Mouse (Mus musculus) erythroblast, embryonic 14.5 days (primary cell): ENCODE measurements around the gene Pgc. TPM values are rescaled to one million over a fixed set of nuclear protein-coding genes. Genes with fewer than 3 reads are reported as not detected.

ENCODE experiments used
- H3K27me3 ChIP-seq: 2 replicates; pipeline ENCODE4 v1.6.1; 2012; ENCODE audit warnings: inconsistent platforms; ENCODE audit not compliant: control insufficient read depth
- H3K36me3 ChIP-seq: 2 replicates; pipeline ENCODE4 v1.6.1; 2012; ENCODE audit warnings: mild to moderate bottlenecking, inconsistent platforms; ENCODE audit not compliant: control insufficient read depth
- H3K4me1 ChIP-seq: 2 replicates; pipeline ENCODE4 v1.6.1; 2012; ENCODE audit warnings: inconsistent platforms; ENCODE audit not compliant: control insufficient read depth
- H3K4me3 ChIP-seq: replicated peaks from 2 replicates; pipeline ENCODE3; 2012; ENCODE audit warnings: moderate library complexity, mild to moderate bottlenecking, inconsistent platforms
- H3K9me3 ChIP-seq: 2 replicates; pipeline ENCODE4 v1.6.1; 2012; ENCODE audit warnings: low read length, inconsistent platforms, mixed read lengths; ENCODE audit not compliant: control insufficient read depth
- GATA1 ChIP-seq: IDR thresholded peaks from 2 replicates; pipeline ENCODE4 v1.6.1; 2012; ENCODE audit warnings: low read length, inconsistent platforms, mixed read lengths
- TAL1 ChIP-seq: IDR thresholded peaks from 3 replicates; pipeline ENCODE4 v1.6.1; 2012; ENCODE audit warnings: low read length, inconsistent platforms, mixed read lengths
- polyA plus RNA-seq: library from polyadenylated mRNA; stranded (reverse); fragments of >175 nt; gene quantifications from 2 replicates; pipeline ENCODE4 v1.2.3, GENCODE M21; 2012

Pgc gene
- polyA plus RNA-seq = not detected in 2 replicates

- no peaks in the 10 kb centered on the region for H3K4me1 ChIP-seq
- no peak within 1 kb of the TSS for H3K4me3 ChIP-seq
- no peaks in the 10 kb centered on the region for H3K36me3 ChIP-seq
- H3K27me3 ChIP-seq = peaks cover 2% of the 10 kb centered on the region; the same call in 1 of the 2 replicates
- TF ChIP-seq GATA1 (no peak), TAL1 (no peak)
- H3K9me3 ChIP-seq = no peaks in the 10 kb centered on the region
These were observed at the start of gene Pgc for GRCm38 (mm10) chr17:47726566-47726965. TSS of gene Pgc (plus strand) at chr17:47726842.

DNA sequence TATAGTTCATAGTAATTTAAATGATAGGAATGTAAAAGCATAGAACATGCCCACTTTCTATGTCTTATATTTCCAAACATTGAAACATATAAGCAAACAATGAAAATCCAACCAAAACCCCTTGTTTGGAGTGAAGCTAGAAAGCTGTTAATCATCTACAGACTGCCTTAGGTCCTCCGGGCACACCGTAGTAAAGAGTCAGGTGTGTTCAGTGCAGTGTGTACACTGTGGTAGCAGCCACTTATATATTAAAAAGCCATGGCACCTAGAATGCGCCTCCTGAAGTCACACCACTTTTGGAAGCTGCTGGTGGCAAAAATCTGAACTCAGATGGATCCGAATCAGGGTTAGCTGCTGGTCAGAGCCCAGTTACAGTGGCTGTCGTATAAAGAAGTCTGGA, 48.4 kb upstream of the Pgc start:
- Histone ChIP-seq H3K27me3 (no peaks in the 10 kb centered on the region), H3K4me1 (peaks cover 12% of the 10 kb centered on the region), H3K36me3 (peaks cover 100% of the 10 kb centered on the region), H3K4me3 (no peak overlapping the region), H3K9me3 (no peaks in the 10 kb centered on the region)
- TF ChIP-seq TAL1 (no peak), GATA1 (no peak)

- TF ChIP-seq TAL1 (no peak), GATA1 (no peak)
- peaks cover 100% of the 10 kb centered on the region for H3K36me3 ChIP-seq
- no peaks in the 10 kb centered on the region for H3K9me3 ChIP-seq
- H3K4me3 ChIP-seq = no peak overlapping the region
- H3K4me1 ChIP-seq = peaks cover 14% of the 10 kb centered on the region
- no peaks in the 10 kb centered on the region for H3K27me3 ChIP-seq
These were observed 47.9 kb upstream of the Pgc start for GRCm38 (mm10) chr17:47678702-47679101.

DNA sequence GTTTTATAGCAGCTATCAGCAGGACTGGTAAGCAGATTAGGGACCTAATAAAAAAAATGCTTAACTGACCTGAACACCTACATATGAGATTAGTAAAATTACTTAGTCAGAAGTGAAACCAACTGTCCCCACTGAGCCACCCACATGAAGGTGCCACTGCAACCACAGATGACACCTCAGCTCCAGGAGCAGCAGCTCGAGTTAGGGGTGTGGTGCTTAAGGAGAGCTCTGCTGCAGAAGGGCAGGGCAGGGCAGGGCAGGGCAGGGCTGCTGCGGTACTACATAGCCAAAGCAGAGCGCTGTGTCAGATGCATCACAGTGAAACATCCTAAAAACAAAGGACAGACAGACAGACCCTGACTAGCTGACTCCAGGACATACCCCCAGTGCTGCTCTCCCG, 43.8 kb upstream of the Pgc start:
- Histone ChIP-seq H3K9me3 (no peaks in the 10 kb centered on the region), H3K36me3 (peaks cover 90% of the 10 kb centered on the region), H3K27me3 (no peaks in the 10 kb centered on the region), H3K4me3 (no peak overlapping the region), H3K4me1 (peaks cover 31% of the 10 kb centered on the region)
- no peak for TF ChIP-seq GATA1
- TF ChIP-seq TAL1 = no peak

DNA sequence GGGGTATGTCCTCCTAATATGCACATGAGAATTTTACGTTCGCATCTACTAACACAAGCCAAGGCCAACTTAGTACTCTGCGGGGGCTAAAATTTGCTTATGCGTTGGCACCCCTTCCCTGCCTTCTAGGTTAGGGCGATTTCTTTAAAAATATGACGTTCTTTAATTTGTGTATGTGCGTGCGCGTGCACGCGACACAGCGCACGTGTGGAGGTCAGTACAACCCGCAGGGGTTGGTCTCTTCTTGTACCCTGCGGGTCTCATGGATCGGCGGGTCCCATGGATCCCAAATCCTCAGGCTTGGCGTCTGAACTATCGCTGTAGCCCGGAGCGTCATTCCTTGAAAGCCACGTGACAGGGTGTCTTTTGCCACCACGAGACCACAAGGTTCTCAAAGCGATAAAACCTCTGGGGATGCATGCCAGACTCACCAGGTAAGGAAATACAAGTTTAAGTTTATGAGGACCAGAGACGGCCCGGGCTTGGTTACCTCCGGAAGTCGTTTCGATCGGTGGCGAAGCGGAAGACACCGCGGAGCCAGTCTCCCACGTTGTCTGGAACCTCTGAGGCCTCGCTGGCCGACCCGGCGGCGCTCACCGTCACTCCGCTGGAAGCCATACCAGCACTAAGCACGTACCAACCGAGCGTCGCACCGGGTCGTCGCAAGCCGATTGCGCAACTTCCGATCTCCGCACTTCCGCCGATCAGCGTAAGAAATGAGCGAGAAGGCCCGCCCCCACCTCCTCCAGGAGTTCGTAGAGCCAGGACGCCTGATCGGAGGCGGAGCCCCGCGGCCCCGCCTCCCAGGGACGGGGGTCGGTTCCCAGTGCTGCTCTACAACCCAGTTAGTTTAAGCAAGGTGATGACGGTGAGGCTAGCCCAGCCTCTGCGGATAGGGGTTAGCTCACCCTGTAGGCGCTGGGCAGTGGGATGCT, 39.0 kb upstream of the Pgc start:
- H3K36me3 ChIP-seq = peaks cover 41% of the 10 kb centered on the region
- H3K4me1 ChIP-seq = peaks cover 51% of the 10 kb centered on the region
- H3K27me3 ChIP-seq = peaks cover 14% of the 10 kb centered on the region
- H3K4me3 ChIP-seq = peak overlapping the region; percentile 83
- H3K9me3 ChIP-seq = no peaks in the 10 kb centered on the region
- TF ChIP-seq GATA1 (no peak), TAL1 (no peak)

- H3K9me3 ChIP-seq = no peaks in the 10 kb centered on the region
- H3K36me3 ChIP-seq = peaks cover 35% of the 10 kb centered on the region
- peaks cover 45% of the 10 kb centered on the region for H3K4me1 ChIP-seq
- H3K4me3 ChIP-seq = peak within 1 kb of the TSS; percentile 83
- TF ChIP-seq TAL1 (no peak), GATA1 (no peak)
- peaks cover 18% of the 10 kb centered on the region for H3K27me3 ChIP-seq
These were observed 38.4 kb upstream of the Pgc start, which contains the start of gene Tomm6 for GRCm38 (mm10) chr17:47688344-47688607. TSS of gene Tomm6 (minus strand) at chr17:47688386.

DNA sequence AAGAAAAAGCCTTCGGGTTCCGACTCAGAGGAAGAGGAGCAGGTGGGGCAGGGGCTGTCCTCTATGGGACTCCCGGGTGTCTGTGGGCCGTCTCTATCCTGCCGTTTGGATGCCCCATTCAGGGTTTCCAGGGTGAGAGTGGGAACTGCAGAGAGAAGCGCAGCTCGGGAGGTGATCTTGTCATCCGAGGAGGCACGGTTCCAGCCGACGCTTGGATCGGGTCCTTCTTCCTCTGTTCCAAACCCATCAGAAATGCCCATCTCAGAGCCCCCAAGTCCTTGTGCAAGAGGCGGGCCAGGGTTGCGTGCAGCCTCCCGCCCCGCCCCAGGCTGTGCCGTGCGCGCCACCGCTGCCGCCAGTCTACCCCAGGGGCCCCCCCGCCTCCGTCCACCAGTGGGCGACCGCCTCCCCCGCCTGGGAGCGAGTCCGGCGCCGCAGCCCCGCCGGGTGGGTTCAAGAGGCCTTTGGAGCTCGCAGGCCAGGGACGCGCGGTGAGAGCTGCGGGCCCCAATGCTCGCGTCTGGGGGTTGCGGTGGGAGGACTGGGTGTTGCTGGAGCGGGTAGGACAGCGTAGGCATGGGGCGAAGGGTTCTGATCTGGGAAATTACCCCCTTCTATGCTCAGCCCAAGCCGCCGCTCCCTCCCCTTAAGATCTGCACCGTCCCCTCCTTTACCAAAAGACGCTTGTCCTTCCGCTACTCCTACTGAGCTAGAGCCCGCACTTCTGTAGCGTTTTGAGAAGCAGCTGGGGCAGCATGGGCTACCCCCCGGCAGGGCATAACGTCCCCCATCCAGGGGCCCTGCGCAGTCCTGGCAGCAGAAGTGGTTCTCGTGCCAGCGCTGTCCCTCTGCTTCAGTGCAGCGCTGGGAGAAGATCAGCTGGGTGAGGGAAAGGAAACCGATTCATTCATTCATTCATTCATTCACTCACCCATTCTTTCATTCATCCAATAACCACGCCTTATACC, 37.8 kb upstream of the Pgc start, which contains the start of gene Frs3:
TSS of gene Frs3 (plus strand) at position 423 of the 968 bp plus-strand sequence.
- TF ChIP-seq TAL1 = no peak
- H3K36me3 ChIP-seq = peaks cover 29% of the 10 kb centered on the region
- H3K9me3 ChIP-seq = no peaks in the 10 kb centered on the region
- H3K27me3 ChIP-seq = peaks cover 24% of the 10 kb centered on the region
- peaks cover 46% of the 10 kb centered on the region for H3K4me1 ChIP-seq
- H3K4me3 ChIP-seq = peak within 1 kb of the TSS; percentile 83

DNA sequence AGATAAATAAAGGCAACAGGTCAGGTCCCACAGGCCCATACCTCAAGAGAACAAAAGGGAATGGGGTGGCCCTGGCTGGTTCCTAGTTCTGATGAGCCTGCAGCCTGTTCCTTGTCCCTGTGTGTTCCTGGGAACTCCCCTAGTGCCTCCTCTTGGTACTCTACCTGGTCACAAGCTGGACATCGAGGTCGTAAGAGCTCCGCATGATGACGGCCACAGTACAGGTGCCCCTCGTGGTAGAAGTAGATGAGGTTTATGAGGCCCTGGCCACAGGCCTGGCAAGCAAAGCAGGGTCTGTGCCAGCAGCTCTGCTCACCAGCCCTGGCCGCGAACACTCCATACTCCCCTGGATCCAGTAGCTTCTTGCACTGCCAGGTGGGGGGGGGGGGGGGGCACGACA, 36.7 kb upstream of the Pgc start:
- TF ChIP-seq TAL1 (no peak), GATA1 (no peak)
- Histone ChIP-seq H3K27me3 (peaks cover 33% of the 10 kb centered on the region), H3K36me3 (peaks cover 19% of the 10 kb centered on the region), H3K4me3 (no peak overlapping the region), H3K4me1 (peaks cover 56% of the 10 kb centered on the region), H3K9me3 (no peaks in the 10 kb centered on the region)

DNA sequence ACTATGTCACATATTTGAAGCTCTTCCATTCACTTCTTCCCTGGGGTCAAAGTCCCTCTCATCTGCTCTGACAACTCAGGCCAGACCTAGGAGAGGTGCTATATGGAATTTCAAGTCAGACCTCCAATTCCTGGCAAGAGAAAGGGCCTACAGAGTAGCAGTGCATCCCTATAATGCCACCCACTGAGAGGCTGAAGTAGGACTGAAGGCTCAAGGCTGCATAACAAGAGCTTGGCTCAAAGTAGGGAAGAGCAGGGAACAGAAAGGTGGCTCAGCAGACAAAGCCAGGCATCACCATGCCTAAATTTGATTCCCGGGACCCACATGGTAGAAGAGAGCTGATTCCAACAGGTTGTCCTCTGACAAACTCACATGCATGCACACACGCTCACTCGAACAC, 35.0 kb upstream of the Pgc start:
- H3K4me3 ChIP-seq = no peak overlapping the region
- H3K36me3 ChIP-seq = peaks cover 3% of the 10 kb centered on the region; the same call in 1 of the 2 replicates
- H3K4me1 ChIP-seq = peaks cover 59% of the 10 kb centered on the region
- TF ChIP-seq GATA1 (no peak), TAL1 (no peak)
- H3K9me3 ChIP-seq = no peaks in the 10 kb centered on the region
- peaks cover 51% of the 10 kb centered on the region for H3K27me3 ChIP-seq
